Mouse (Mus musculus) frontal cortex, adult (tissue): ENCODE data around the gene Glipr2.
A peak's percentile ranks its signal among the peaks of the same experiment; 100 is the strongest.

Experiments used
- ATAC-seq: cut with Nextera tagmentation; 2 replicates; pipeline ENCODE4 v1.9.2; 2017; ENCODE audit warnings: mild to moderate bottlenecking, moderate library complexity, mixed read lengths; ENCODE audit not compliant: low TSS enrichment

Glipr2 gene

GRCm38 (mm10) chr4:43970393-43971330, 13.5 kb downstream of the Glipr2 start:
- no peak for ATAC-seq

GRCm38 (mm10) chr4:43971541-43972136, 14.4 kb downstream of the Glipr2 start:
- no peak for ATAC-seq

DNA sequence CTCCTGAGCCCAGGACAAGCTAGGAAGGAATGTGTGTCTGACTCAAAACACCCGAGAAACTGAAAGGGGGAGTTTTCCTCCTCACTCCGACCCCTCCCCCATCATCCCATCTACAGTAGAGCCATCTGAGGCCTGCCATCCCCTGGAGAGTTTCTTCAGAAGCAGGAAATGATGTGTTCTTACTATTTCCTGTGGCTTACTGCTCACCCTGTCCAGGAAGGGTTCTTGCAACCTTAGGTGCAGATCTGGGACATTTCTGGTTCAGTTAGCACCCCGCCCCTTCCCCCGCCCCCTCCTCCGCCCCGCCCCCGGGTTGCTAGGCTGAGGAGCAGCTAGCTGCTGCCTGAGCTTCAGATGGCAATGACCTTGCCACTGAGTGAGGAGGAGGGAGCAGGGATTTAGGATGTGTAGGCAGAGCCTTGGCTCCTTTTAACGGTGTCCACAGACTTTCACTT, 15.0 kb downstream of the Glipr2 start:
- ATAC-seq: no peak

DNA sequence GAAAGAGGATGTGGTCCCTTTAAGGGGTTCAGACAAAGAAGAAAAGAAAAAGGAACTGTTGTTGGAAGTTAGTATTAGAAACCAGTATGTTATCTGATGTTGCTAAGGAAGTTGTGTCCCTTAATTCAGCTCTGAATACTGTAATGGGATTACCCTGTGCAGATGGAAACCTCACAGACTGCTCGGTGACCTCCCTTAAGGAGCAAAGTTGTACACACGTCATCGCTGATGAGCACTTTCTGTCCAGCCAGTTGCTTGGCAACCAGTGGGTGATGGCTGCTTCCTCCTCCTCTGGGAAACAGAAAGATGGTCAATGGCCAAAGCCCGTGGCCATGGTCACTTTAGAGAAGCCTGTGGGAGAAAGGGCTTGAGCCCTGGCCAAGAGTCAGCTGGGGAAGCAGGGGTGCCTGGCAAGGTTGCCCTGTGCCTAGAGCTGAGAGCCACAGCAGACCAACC, 16.4 kb downstream of the Glipr2 start:
- no peak for ATAC-seq

DNA sequence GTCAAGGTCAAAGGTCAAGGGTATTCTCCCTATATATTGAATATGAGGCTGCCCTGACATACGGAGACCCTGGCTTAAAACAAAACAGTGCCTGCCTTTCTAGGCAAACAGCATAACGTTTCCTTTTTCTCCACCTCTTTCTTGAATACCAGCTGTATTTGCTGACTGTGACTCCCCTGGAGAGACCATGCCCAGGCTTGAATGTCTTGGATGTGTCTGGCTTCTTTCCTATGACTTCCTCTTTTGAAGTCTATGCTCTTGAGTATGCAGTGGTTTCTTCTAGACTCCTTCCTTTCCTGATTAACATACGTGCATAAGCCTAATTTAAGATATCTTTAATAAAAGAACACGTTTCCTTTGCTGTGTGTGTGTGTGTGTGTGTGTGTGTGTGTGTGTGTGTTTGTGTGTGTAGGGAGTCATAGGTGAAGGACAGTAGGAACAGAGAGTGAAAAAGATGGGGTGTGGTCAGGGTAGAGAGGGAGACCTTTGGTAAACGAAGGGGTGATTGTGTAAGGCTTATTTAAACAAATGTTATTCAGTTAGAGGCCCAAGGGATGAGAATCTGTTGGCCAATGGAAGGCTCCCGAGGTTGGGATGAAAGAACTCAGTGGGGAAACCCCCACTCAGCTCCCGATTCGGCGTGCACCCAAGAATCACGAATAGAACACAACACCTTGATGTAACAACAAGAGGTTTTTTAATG, 17.9 kb downstream of the Glipr2 start:
- ATAC-seq: no peak

GRCm38 (mm10) chr4:43976223-43976740, 19.1 kb downstream of the Glipr2 start:
- ATAC-seq: no peak

DNA sequence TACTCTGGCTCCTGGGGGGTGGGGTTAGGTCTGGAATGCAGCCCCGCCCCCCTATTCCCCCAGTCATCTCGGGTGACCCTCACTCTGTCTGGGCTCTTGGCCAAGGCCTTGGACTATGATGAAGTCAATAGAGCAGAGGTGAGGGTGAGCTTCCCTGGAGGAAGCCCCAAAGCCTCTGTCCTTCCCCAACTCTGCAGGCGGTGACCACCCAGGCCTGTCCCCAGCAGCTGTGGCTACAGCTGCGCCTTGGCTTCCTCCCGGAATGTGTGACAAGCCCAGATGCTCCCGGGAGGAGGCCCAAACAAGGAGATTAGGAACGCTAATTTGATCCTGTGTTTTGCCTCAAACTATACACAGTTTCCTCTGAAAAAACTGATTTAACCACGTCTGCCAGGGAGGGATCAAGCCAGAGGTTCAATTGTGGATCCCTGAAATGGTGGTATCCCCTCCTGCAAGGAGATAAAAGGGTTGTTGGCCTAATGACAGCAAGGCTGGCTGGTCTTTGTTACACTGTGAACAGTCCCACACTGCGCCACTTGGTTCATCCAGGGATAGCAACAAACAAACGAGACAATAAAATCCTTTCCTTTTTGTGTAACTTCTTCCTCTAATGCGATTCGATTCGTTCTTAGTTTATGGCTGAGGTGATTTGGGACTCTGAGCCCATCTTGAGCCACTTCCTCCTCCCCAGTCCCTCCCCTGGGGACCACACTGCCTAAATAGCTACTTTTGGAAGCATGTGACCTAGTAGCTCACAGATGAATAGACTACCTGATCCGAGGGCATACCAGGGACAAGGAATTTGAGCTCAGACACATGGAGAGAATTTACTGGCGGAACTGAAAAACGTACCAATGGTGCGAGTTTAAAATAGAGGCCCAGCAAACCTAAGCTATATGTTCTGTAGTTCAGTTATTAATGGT, 21.6 kb downstream of the Glipr2 start:
- no peak for ATAC-seq

DNA sequence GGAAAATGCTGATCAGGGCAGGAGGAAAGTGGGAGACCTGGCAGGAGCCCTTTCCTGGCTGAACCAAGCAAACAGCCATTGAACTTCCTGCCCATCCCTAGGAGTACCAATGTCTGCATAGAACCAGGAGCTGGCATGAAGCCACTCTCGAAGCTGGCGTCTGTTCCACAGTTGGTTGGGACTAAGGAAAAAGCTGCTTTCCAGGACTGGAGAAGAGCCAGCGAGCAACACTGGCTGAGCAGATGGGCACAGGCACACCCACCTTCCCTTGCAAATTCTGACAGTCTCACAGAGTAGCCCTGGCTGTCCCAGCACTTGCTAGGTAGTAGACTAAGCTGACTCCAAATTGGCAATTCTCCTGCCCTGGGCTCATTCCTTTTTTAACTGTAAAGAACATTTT, 22.5 kb downstream of the Glipr2 start:
- ATAC-seq: peak; percentile 97

- ATAC-seq: no peak
Measured at GRCm38 (mm10) chr4:43980236-43980635, 23.0 kb downstream of the Glipr2 start.

DNA sequence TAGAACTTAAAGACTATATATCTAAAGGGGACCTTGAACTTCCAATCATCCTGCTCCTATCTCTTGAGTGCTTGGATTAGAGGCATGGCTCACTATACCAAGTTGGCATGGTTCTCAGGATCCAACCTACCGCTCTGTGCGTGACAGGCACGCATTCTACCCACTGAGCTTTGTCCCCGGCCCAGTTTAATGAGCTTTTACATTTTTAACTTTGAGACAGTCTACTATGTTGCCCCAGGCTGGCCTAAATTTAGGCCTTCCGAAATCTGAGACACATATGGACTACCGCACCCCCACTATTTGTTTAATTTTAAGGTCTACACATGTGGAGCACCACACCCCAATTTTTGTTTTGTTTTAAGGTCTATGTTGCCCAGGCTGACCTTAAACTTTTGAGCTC, 23.6 kb downstream of the Glipr2 start:
- ATAC-seq: no peak

GRCm38 (mm10) chr4:43981251-43981650, 24.1 kb downstream of the Glipr2 start:
- no peak for ATAC-seq

DNA sequence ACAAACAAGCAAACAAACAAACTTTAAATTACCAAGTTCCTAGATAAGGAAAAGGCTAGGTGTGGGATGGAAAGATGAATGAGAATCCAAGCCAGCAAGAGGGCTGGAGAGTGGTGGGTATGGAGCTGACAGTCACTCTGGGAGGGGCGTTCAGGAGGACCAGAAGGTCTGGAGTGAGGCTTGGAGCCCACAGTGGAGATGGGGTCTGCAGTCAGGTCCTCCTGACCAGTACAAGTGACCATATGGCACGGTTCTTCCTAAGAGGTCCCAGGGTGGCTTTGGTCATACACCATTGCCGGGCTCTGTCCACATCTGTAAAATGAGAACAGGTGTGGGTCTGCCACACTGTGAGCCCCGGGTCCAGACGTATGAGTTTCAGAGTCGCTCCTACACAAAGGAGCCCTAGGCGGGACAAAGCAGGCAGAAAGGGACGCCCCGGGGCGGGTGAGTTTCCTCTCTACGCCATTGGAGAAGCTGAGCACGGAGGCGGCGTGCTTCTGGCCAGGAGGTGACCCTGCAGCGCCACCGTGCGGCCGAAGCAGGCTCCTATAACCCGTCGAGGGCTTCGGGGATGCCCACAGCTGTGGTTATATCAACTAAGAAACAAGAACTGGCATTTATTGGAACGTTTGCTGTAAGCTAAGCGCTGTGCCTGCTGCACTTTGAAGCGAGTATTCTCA, 25.0 kb downstream of the Glipr2 start:
- ATAC-seq: peak; percentile 86

- ATAC-seq: no peak
Measured at GRCm38 (mm10) chr4:43983181-43983580, 26.0 kb downstream of the Glipr2 start, which contains the start of gene Ccin. TSS of gene Ccin (plus strand) at chr4:43983483.

DNA sequence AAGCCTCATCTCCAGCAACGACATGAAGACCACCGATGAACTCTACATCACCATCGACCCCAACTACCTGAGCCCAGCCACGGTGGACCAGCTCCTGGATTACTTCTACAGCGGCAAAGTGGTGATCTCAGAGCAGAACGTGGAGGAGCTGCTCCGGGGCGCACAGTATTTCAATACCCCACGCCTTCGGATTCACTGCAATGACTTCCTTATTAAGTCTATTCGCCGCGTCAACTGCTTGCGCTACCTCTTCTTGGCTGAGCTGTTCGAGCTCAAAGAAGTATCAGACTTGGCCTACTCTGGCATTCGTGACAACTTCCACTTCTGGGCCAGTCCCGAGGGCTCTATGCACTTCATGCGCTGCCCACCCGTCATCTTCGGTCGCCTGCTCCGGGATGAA, 26.6 kb downstream of the Glipr2 start:
- no peak for ATAC-seq

DNA sequence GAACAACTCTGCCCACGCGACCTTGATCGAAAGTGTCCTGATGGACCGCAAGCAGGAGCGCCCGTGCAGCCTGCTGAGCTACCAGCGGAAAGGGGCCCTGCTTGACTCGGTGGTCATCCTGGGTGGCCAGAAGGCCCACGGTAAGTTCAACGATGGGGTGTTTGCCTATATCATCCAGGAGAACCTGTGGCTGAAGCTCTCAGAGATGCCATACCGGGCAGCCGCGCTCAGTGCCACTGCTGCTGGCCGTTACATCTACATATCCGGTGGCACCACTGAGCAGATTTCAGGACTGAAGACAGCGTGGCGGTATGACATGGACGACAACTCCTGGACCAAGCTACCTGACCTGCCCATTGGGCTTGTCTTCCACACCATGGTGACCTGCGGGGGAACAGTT, 27.1 kb downstream of the Glipr2 start:
- ATAC-seq: no peak

DNA sequence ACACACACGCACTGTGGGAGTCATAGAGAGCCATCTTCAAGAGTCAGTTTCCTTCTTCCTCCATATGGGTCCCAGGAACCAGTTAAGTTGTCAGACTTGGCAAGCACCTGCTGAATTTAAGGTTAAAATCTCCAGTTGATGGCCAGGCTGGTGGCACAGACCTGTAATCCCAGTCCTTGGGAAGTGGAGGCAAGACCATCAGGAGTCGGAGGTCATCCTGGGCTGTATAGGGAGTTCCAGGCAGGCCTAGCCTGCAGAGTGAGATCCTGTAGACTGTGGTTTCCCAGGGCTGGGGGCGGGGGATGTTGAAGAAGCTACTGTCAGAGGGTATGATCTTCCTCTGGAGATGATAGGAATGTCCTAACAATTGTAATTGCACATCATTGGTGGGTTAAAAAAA, 31.8 kb downstream of the Glipr2 start:
- no peak for ATAC-seq

DNA sequence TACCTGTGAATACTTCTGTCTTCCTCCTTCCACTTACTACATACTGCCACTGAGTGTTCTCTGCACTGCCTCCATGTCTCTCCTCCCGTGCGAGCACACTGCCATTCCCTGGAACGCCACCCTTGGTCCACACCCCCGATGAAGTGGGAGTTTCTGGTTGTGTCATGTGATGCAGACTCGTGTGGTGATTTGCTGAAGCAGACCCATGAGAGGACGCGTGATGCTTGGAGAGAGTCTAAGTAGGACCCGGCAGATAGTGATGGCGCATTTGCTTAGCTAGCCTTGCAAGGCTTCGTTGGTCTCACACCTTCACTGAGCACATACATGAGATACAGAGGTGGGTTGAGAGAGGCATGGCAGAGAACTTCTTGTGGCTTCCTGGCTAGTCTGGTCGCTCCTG, 35.9 kb downstream of the Glipr2 start:
- ATAC-seq: no peak

DNA sequence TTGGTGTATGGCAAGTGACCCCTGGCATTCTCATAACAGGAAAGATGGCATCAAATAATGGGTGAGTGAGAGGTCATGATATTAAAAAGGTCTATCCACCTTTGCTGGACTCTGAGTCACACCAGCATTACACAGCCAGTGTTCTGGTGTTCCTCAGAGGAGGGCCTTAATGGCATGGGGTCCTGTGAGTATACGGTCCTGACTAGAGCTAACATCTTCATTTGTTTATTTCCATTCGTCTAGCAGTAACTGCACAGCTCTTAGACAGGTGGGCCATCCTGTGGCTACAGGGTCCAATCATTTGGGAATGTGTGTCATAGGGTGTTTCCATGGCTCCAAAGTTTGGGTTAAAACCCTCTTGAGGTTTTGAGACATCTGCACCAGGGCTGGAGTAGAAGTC, 37.1 kb downstream of the Glipr2 start:
- ATAC-seq: no peak

GRCm38 (mm10) chr4:44003622-44004021, 46.4 kb downstream of the Glipr2 start:
- ATAC-seq: no peak

DNA sequence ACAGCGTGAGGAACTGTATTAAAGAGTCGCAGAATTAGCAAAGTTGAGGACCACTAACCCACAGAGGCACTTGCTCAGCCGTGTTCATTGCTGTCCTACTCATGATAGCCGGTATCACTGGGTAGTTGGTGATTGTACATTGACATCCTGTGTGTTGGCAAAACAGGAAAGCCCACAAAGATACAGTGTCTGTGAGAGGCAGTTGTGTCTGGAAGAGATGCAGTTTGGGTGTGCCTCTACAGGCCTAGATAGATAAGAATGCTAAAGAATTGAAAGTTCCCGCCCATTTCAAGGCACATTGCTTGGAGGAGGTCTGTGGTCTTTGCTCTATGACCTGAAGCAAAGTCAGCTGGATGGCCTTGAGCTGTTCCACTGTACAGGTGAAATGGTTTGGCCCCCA, 46.9 kb downstream of the Glipr2 start, which contains the start of gene Clta:
Gene Clta, plus strand, starts transcription at position 327 of the 400 bp plus-strand sequence.
- no peak for ATAC-seq
